Mouse (Mus musculus) G1E (cell line): ENCODE results near the gene Iffo1.

Source experiments
- CTCF ChIP-seq: IDR thresholded peaks from 2 replicates; pipeline ENCODE4 v1.5.1; 2012; ENCODE audit warnings: low read depth, low read length, inconsistent platforms, mixed read lengths
- GATA1 ChIP-seq: IDR thresholded peaks from 2 replicates; pipeline ENCODE4 v1.6.1; 2012; ENCODE audit warnings: borderline replicate concordance, low read length, inconsistent platforms, mixed read lengths
- GATA2 ChIP-seq: IDR thresholded peaks from 2 replicates; pipeline ENCODE4 v1.6.1; 2012; ENCODE audit warnings: low read depth, low read length, inconsistent platforms, borderline replicate concordance
- POLR2AphosphoS5 ChIP-seq: IDR thresholded peaks from 2 replicates; pipeline ENCODE4 v1.6.1; 2012; ENCODE audit warnings: low read depth, low read length, inconsistent platforms; ENCODE audit not compliant: insufficient replicate concordance
- TAL1 ChIP-seq: conservative IDR thresholded peaks from 2 replicates; pipeline ENCODE4 v1.6.1; 2012; ENCODE audit warnings: low read depth, low read length, inconsistent platforms, mixed read lengths

- no peak for TF ChIP-seq CTCF
- no peak for TF ChIP-seq GATA1
- TF ChIP-seq GATA2, result no peak
- no peak for TF ChIP-seq TAL1
- TF ChIP-seq POLR2AphosphoS5, result no peak
Measured at GRCm38 (mm10) chr6:125172474-125172873, 27.4 kb downstream of the Iffo1 start.
